Mouse (Mus musculus) embryo, embryonic 9.5 days (tissue): ENCODE results near the gene Aldh1l2.

Experiments
- DNase-seq: peaks from one replicate; pipeline ENCODE4 v3.0.0-alpha.2; 2017; ENCODE audit errors: extremely low spot score

Aldh1l2 gene

DNA sequence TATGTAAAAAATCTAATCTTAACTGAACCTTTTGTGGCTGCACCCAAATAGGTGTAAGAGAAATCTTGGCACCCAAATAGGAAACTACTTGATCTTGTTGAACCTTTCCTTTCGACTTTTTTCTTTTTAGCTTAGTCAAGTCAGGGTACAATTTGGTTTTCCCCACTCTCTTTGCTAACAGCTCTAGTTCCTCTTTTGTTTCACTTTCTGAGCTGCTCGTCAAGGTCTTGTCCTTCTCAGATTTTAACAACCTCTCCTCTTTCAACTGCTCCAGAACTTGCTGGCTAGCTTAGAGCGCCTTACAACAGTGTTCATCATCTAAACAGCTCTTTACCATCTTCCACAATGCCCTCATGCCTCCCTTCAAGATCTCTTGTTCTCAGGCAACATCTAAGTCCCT lies 76.4 kb downstream of the Aldh1l2 start:
- DNase-seq: no peak

DNA sequence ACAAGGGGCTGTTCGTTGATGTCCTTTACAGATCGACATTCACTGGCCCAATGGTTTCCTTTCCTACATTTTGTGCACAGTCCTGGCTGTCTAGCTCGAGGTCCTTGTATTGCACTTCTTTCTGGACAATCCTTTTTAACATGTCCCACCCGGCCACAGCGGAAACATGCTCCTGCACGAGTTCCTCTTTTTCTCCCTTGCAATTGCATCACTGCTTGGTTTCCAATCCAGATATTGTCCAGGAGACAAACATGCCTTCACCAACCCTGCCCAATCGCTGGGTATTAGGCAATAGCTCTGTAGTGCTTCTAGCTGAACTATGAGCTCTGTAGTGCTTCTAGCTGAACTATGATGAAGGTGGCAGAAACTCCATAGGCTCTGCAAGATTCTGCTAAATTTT lies 85.4 kb downstream of the Aldh1l2 start:
- no peak for DNase-seq
